Mouse (Mus musculus) megakaryocyte, adult 5-6 weeks (primary cell): ENCODE measurements at regions not wholly inside any gene's neighbourhood (a gene's known extent, or its start where the extent isn't known, plus 50 kb on each side); places are given as distances from the start of the nearest gene placed in this dataset.
"Not testable (repeated sequence)": the region's sequence is repeated elsewhere in the genome, so short reads cannot be mapped to it uniquely, and the experiment has no call there.

ENCODE experiments used
- ATAC-seq: 2 replicates; pipeline ENCODE4 v1.8.0; 2016; ENCODE audit warnings: mild to moderate bottlenecking, inconsistent platforms; ENCODE audit not compliant: poor library complexity, severe bottlenecking

GRCm38 (mm10) chr14:17539322-17539721 is 120.7 kb upstream of the Thrb start:
- peak; percentile 54; the same call in 1 of the 2 replicates for ATAC-seq

- no peak for ATAC-seq
These were observed 103.6 kb upstream of the Thrb start for GRCm38 (mm10) chr14:17556458-17556857.

- ATAC-seq = not testable (repeated sequence)
These were observed 100.1 kb upstream of the Thrb start for GRCm38 (mm10) chr14:17560001-17560400.

GRCm38 (mm10) chr14:17567927-17568326 is 92.1 kb upstream of the Thrb start:
- ATAC-seq = no peak

GRCm38 (mm10) chr14:17569087-17569636 is 90.9 kb upstream of the Thrb start:
- ATAC-seq = peak; percentile 64

GRCm38 (mm10) chr14:17578776-17579175 is 81.3 kb upstream of the Thrb start:
- ATAC-seq = no peak

- no peak for ATAC-seq
These were observed 70.5 kb upstream of the Thrb start for GRCm38 (mm10) chr14:17589595-17589994.

GRCm38 (mm10) chr14:17599553-17599952 is 60.5 kb upstream of the Thrb start:
- no peak for ATAC-seq

- ATAC-seq = no peak
These were observed 57.7 kb upstream of the Thrb start for GRCm38 (mm10) chr14:17602357-17602756.

- no peak for ATAC-seq
These were observed 54.0 kb upstream of the Thrb start for GRCm38 (mm10) chr14:17606018-17606417.

GRCm38 (mm10) chr14:17607186-17607585 is 52.9 kb upstream of the Thrb start:
- no peak for ATAC-seq
